Mouse (Mus musculus) fibroblast of lung, adult 2 months (primary cell): ENCODE data around the gene Fam219a.
A peak's percentile ranks its signal among the peaks of the same experiment; 100 is the strongest.

Source experiments
- DNase-seq: peaks from one replicate; pipeline ENCODE4 v3.0.0-alpha.2; 2011; ENCODE audit warnings: low read depth

The Fam219a gene

GRCm38 (mm10) chr4:41553116-41553515, 16.2 kb downstream of the Fam219a start:
- no peak for DNase-seq

DNA sequence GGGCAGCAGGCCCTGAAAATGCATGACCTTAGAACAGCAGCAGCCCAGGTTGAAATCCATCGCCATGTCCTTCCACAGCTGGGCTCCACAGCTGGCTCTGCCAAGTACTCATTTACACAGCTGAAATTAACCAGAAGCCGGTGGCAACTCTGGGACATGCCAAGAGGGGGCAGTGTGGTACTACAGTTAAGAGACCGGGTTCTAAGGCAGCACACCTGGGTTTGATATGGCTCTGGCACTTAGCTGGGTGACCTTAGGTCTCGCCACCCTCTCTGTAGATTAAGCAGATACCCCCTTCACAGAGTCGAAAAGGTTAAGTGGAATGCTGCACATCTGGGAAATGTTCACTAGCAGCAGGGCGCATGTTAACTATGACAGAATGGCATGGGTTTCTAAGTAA, 16.8 kb downstream of the Fam219a start:
- peak; percentile 57 for DNase-seq

DNA sequence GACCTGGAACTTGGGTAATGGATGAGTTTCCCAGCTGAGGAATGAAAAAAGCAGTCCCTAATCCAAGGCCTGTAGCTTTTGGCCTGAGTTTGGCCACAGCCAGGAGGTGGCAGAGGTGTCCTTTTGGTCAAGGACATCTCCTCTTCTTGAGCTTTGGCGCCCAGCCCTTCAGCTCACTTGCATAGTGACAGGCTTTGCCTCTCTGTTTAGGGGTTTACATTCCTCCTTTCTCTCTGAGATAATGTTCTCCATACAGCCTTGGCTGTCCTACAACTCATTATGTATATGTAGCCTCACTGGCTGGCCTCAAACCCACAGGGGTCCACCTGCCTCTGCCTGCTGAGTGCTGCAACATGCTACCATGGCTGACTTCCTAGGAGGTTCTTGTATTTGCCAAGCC, 22.3 kb downstream of the Fam219a start:
- DNase-seq: no peak

DNA sequence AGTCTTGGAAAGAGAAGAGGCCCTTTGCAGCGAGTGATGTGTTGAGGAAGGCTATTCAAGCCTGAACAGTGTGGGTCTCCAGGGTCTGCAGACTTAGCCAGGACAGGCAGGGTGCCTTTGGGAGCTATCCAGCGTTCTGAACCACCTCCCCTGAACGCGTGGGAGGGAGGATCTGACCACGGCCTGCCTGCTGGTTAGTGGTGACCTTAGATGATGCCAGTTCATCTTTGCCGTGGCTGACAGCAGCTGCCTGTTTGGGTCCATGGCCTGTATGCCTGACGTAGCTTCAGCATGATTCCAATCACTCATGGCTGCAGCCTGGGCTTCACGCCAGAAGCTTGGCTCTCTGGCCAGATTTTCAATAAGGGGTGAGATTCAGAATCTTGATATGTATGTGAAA, 23.4 kb downstream of the Fam219a start:
- no peak for DNase-seq

GRCm38 (mm10) chr4:41542136-41542535, 27.2 kb downstream of the Fam219a start:
- no peak for DNase-seq

DNA sequence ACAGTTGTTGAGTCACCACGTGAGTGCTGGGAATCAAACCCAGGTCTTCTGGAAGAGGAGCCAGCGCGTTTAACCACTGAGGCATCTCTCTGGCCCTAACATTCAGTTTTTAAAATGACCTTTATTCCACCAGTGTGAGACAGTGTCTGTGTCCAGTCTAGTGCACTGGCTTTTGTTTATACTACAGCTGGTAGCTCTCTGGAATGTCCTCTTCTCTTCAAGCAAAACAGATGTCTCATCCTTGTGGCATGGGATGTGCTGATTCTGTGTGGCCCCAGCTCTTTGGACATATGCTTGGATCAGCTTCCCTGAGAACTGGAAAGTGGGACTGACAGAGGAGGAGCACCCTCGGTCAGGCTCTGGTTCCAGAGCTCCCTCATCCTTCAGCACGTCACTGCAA, 34.5 kb downstream of the Fam219a start:
- DNase-seq: no peak

- DNase-seq: no peak
Measured at GRCm38 (mm10) chr4:41532420-41532819, 36.9 kb downstream of the Fam219a start.

DNA sequence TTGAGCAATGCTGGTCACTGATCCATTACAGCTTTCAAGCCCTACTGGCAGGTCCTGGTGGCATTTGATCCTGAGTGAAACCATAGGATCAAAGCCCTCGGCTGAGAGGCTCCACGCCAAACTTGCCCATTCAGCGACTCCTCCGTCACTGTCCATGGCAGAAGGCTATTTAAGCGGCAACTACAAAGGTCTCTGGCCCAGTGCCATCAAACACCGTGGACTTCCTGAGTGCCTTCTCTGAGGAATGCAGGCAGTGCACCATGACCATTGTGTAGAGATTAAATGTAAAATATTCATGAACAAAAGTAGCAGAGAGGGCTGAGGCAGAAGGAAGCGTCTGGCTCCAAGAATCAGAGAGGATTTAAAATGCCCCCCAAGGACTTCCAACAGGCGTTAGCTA, 41.3 kb downstream of the Fam219a start:
- no peak for DNase-seq

DNA sequence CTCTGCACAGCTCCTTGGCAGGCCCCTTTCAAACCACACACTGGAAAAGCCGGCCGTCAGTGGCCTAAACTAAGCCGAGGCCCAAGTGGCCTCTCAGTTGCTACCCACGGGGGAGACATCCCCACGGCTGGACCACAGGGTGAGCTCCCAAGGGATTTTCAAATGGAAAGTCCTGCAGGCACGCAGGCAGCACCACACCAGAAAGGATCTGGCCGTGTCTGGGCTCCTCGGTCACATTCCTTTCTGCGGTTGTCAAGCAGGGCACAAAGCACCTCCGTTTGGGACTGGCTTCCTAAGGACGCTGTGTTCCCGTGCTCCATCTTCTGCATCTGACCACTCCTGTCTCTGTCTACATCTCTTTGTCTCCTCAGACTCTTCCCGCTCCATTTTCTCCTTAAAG, 42.3 kb downstream of the Fam219a start:
- DNase-seq: no peak

- no peak for DNase-seq
Measured at GRCm38 (mm10) chr4:41526553-41526952, 42.8 kb downstream of the Fam219a start.

DNA sequence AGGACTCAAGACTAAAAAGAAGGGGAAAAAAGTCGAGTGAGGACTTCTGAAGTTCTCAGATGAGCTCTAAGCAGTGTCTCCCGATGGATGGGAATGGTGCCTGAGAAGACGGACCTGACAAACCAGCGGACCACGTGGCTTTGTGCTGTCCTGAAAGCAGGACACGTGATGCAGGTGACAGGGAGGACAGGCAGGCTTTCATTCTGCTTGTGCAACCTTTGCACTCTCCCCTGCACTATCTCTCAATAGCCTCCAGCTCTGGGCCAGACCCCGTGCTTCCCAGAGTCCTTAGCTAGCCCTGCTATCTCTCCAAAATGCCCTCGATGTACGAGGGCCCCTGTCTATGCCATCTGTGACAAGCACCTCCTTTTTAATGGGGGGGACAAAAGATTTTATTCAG, 44.5 kb downstream of the Fam219a start:
- DNase-seq: no peak

DNA sequence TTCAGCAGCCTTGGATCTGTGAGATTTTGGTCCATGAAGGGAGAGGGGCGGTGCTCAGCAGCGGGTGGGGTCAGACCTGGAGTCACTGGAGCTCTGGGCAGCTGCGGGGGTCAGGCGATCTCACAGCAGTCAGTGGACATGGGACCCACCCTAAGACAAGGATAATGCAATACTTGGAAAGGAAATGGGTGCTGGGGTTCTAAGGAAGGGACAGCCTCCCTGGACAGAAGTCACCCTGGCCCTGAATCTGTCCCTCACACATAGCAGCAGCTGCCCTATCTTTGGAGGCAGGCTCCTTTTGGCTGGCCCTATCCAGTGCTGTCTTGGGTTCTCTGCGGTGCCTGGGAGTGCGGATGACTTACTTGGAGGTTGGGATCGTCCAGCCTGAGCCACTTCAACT, 45.5 kb downstream of the Fam219a start:
- DNase-seq: no peak

GRCm38 (mm10) chr4:41522788-41523187, 46.5 kb downstream of the Fam219a start:
- DNase-seq: no peak

- DNase-seq: no peak
Measured at GRCm38 (mm10) chr4:41522136-41522535, 47.2 kb downstream of the Fam219a start.

DNA sequence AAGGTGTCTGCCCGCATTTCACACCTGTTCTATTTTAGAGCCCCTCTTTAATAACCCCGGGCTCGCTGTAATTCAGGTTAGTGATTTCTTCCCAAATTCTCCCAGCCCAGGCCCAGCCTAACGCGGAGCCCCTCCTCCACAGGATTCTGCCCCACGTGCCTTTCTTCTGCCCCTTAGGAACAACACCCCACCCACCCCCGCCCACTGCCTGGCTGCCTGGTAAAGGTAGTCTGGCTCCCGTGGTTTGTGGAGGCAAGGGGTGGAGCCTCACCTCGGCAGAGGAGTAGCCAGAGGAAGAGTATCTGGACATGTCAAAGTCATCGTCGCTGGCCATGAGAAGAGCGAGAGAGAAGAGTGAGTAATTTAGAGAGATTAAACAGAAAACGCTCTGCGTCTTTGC, 48.7 kb downstream of the Fam219a start:
- DNase-seq: no peak

GRCm38 (mm10) chr4:41519195-41519594, 50.1 kb downstream of the Fam219a start:
- DNase-seq: no peak

GRCm38 (mm10) chr4:41518349-41518748, 51.0 kb downstream of the Fam219a start:
- no peak for DNase-seq

DNA sequence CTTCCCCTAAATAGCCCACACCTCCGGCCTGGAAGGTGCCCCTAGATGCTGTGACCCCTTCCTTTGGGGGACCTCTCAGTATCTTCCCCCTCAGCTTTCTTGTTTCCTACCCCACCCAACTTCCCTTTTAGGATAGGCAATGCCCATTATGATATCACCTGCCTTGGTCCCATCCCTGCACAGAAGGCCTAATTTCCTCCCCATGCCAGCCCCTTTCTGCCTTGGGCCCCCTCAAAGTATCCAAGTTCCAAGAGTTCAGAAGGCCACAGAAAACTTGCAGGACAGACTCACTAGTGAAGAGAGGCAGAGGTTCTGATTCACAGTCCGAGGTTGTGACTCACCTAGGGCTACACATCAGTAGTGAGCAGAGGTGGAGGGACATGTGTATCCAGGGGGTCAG, 52.1 kb downstream of the Fam219a start, which contains the start of gene 1110017D15Rik:
Gene 1110017D15Rik (minus strand): TSS at position 101 of the 400 bp plus-strand sequence.
- no peak for DNase-seq

DNA sequence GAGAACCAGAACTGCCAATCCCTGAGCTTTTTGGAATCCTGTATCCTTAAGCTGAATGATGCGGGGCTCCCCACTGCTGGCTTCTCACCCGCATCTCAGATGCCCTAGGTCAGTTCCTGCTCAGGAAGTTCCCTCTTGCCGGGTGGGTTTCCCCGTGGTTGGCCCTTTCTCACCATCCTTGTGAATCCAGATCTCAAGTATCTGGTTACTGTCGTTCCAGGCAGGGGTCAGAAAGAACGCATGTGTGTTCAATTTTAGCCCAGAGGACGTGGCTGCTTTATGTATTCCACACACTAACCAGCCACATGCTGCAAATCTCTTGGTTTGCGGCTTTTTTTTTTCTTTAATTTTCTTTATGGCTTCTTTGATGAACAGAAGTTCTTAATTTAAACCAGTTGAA, 55.6 kb downstream of the Fam219a start:
- DNase-seq: no peak

DNA sequence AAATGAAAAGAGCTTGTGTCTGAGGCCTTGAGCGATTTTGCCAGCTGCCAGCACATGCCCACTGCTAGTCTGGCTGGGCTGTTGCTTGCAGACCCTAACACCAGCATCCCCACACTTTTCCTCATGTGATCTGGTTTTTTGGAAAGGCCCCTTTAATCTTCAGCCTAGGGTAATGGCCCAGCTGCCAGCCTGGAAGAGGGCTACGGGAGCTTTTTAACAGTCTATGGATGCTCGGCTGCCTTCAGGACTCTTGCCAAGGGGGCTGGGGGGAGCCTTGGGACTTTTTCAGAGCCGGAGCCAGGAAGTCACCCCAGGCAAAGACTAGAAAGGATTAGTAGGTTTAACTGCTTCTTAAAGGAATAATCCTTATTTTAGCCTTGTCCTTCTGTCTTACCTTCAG, 56.0 kb downstream of the Fam219a start:
- no peak for DNase-seq

DNA sequence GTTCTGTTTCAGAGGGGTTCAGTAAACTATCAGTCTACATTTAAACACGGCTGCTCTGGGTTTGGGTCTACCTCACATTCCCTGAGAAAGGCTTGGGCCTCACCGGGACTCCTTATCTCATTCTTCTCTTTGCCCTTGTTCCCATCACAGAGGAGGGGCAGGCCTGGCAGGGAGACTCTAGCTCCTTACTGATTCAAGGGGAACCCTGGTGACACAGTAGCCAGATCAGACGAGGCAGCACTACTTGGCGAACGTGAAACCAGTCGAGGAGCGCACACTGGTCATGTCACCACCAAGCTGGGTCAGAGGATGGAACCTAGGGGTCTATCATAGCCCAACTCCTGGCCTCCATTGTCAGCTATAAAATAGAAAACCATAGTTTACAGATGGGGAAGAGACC, 61.3 kb downstream of the Fam219a start:
- no peak for DNase-seq

DNA sequence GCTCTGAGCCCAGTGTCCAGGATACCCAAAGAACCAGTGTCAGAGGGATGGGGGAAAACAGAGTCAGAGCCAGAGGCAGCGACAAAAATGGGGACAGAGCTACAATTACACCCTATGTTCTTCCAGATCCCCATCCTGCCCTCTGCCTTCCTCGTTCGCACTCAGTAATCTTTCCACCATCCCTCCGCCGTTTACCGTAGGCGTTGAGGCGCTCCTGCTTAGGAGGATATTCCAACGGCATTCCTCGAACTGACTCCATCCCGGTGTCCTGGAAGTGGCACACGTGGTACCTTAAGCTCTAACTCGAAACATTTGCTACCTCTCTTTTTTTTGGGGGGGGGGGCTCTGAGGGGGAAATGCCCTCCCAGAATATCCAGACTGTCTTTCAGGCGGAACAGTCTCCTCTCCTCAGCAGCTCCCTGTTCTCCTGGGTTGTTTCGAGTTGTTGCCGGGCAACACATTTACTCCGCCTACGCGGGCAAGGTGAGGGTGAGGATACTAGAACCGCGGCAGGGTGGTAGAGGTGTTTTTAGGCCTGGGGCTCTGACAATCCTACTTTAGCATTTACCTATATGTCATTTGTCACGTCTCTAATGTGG, 61.9 kb downstream of the Fam219a start:
- DNase-seq: no peak

GRCm38 (mm10) chr4:41506906-41507305, 62.4 kb downstream of the Fam219a start:
- peak; percentile 41 for DNase-seq

- DNase-seq: no peak
Measured at GRCm38 (mm10) chr4:41506156-41506555, 63.2 kb downstream of the Fam219a start.

- DNase-seq: no peak
Measured at GRCm38 (mm10) chr4:41505131-41505551, 64.2 kb downstream of the Fam219a start.
